Mouse (Mus musculus) skeletal muscle tissue, adult 2 months (tissue): ENCODE measurements around the gene Man2a1.
"Not testable (repeated sequence)": the region's sequence is repeated elsewhere in the genome, so short reads cannot be mapped to it uniquely, and the experiment has no call there.

Experiments
- DNase-seq: peaks from one replicate; pipeline ENCODE4 v3.0.0-alpha.2; 2012; ENCODE audit warnings: low read depth, low spot score

Man2a1 gene

GRCm38 (mm10) chr17:64754142-64754863, 153.8 kb downstream of the Man2a1 start:
- DNase-seq, result peak; percentile 38

GRCm38 (mm10) chr17:64755191-64755590, 154.7 kb downstream of the Man2a1 start:
- no peak for DNase-seq

- DNase-seq, result not testable (repeated sequence)
Observed at GRCm38 (mm10) chr17:64762651-64763050, 162.1 kb downstream of the Man2a1 start.

GRCm38 (mm10) chr17:64763491-64763890, 163.0 kb downstream of the Man2a1 start:
- no peak for DNase-seq

- DNase-seq, result no peak
Observed at GRCm38 (mm10) chr17:64764175-64765122, 163.9 kb downstream of the Man2a1 start.

GRCm38 (mm10) chr17:64765286-64765685, 164.8 kb downstream of the Man2a1 start:
- peak; percentile 52 for DNase-seq

GRCm38 (mm10) chr17:64766507-64766906, 166.0 kb downstream of the Man2a1 start:
- DNase-seq, result no peak

GRCm38 (mm10) chr17:64770277-64770676, 169.7 kb downstream of the Man2a1 start:
- no peak for DNase-seq

GRCm38 (mm10) chr17:64772611-64773010, 172.1 kb downstream of the Man2a1 start:
- no peak for DNase-seq

- no peak for DNase-seq
Observed at GRCm38 (mm10) chr17:64774218-64774617, 173.7 kb downstream of the Man2a1 start.

GRCm38 (mm10) chr17:64778300-64778699, 177.8 kb downstream of the Man2a1 start:
- DNase-seq, result no peak

GRCm38 (mm10) chr17:64778756-64779155, 178.2 kb downstream of the Man2a1 start:
- no peak for DNase-seq

GRCm38 (mm10) chr17:64780753-64781490, 180.4 kb downstream of the Man2a1 start:
- no peak for DNase-seq

GRCm38 (mm10) chr17:64782307-64782706, 181.8 kb downstream of the Man2a1 start:
- no peak for DNase-seq

GRCm38 (mm10) chr17:64785961-64786360, 185.4 kb downstream of the Man2a1 start:
- no peak for DNase-seq

GRCm38 (mm10) chr17:64788301-64788700, 187.8 kb downstream of the Man2a1 start:
- no peak for DNase-seq

GRCm38 (mm10) chr17:64789175-64789574, 188.6 kb downstream of the Man2a1 start:
- no peak for DNase-seq

- no peak for DNase-seq
Observed at GRCm38 (mm10) chr17:64792076-64792475, 191.5 kb downstream of the Man2a1 start.

GRCm38 (mm10) chr17:64792623-64793022, 192.1 kb downstream of the Man2a1 start:
- no peak for DNase-seq

- no peak for DNase-seq
Observed at GRCm38 (mm10) chr17:64802168-64802955, 201.8 kb downstream of the Man2a1 start.

GRCm38 (mm10) chr17:64802956-64803275, 202.4 kb downstream of the Man2a1 start:
- no peak for DNase-seq
